ENCODE assay signal across 17 mouse cellular contexts in the genomic region with DNA sequence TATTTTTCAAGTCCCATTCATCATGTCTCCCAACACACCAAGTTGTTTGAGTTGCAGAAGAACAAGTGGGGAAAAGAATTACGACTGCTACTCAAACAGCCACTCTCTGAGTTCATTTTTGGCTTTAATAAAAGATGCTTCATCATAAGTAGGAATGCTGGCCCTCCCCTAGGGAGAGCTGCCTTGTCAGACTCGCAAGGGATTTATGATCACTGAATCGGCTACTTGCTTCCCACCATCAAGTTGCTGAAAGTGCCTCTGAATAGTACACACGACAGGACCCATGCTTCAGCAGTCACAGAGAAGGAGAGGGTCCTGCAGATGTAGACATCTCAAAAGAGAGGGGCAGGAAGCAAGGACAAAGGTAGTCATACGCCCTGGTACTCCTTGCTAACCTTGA.
DNase-seq lines count a peak whose midpoint lies in the region; ATAC-seq lines count a peak whose summit lies in the region.
"Had no signal": no experiment of that assay in that cellular context is flagged by ENCODE, and none has a peak within 500 bp of the region (broad histone marks: within the 10 kb centered on the region; RNA-seq: fewer than 3 reads in every experiment).

No protein-coding gene starts in this region.

- ATAC-seq in kidney, embryonic 14.5 days (ENCODE audit: low FRiP score, low TSS enrichment), result 0 out of 2 replicates have a peak, but pooled peaks have one; percentile 9
- no peak for ATAC-seq in kidney, embryonic 15.5 days (replicated peaks; ENCODE audit: low FRiP score)
- ATAC-seq: forebrain, embryonic 15.5 days had no signal

- H3K9me3 ChIP-seq in kidney, embryonic 14.5 days (ENCODE audit: control insufficient read depth, low read length), result no peaks in the 10 kb centered on the region
- no peaks in the 10 kb centered on the region for H3K9me3 ChIP-seq in kidney, embryonic 15.5 days (replicated peaks)
- H3K9me3 ChIP-seq: embryonic facial prominence, embryonic 15.5 days; forebrain, embryonic 15.5 days had no signal

- H3K9ac ChIP-seq in kidney, embryonic 14.5 days (ENCODE audit: low read depth, low read length), result no peak overlapping the region
- H3K9ac ChIP-seq in kidney, embryonic 15.5 days, result no peak overlapping the region
- H3K9ac ChIP-seq: embryonic facial prominence, embryonic 15.5 days; forebrain, embryonic 15.5 days; hindbrain, embryonic 14.5 days had no signal

- H3K4me1 ChIP-seq in kidney, embryonic 14.5 days (ENCODE audit: control insufficient read depth, insufficient read depth, low read length), result peaks cover 21% of the 10 kb centered on the region
- H3K4me1 ChIP-seq in kidney, embryonic 15.5 days, result peaks cover 24% of the 10 kb centered on the region

- no peak overlapping the region for H3K4me3 ChIP-seq in kidney, embryonic 14.5 days (ENCODE audit: low read length)
- no peak overlapping the region for H3K4me3 ChIP-seq in kidney, embryonic 15.5 days (replicated peaks)
- H3K4me3 ChIP-seq: embryonic facial prominence, embryonic 15.5 days; forebrain, embryonic 15.5 days had no signal

- peak; percentile 16 for DNase-seq in adrenal gland, postnatal 14 days
- no peak for DNase-seq in adrenal gland, postnatal 4 days (ENCODE audit: low spot score in 2 of 2)
- DNase-seq in kidney, adult 18-20 months, result no peak
- DNase-seq in kidney, postnatal 14 days, result peak; percentile 26
- no peak for DNase-seq in left cerebral cortex, adult 8-10 months (ENCODE audit: low spot score in 2 of 2)
- DNase-seq: cerebellum, adult 11 months; cerebellum, adult 8-10 months; cerebellum, postnatal 14 days; embryo, embryonic 11 days; gastrocnemius, postnatal 14 days; heart, postnatal 10 days; heart, postnatal 4 days had no signal

- H3K36me3 ChIP-seq in kidney, embryonic 14.5 days (ENCODE audit: control insufficient read depth, insufficient read depth, low read length), result no peaks in the 10 kb centered on the region
- H3K36me3 ChIP-seq in kidney, embryonic 15.5 days, result no peaks in the 10 kb centered on the region
- H3K36me3 ChIP-seq: embryonic facial prominence, embryonic 15.5 days; forebrain, embryonic 15.5 days had no signal

- H3K27ac ChIP-seq in kidney, embryonic 14.5 days (ENCODE audit: low read depth, low read length), result no peak overlapping the region
- H3K27ac ChIP-seq in kidney, embryonic 15.5 days, result no peak overlapping the region
- H3K27ac ChIP-seq: embryonic facial prominence, embryonic 15.5 days; forebrain, embryonic 15.5 days; hindbrain, embryonic 14.5 days had no signal

- 25% methylated on average over 5 of the region's 5 CpGs for WGBS in kidney, embryonic 14.5 days
- 25% methylated on average over 5 of the region's 5 CpGs for WGBS in kidney, embryonic 15.5 days

- H3K4me2 ChIP-seq in kidney, embryonic 14.5 days (replicated peaks; ENCODE audit: low read depth, low read length), result no peak overlapping the region
- H3K4me2 ChIP-seq in kidney, embryonic 15.5 days, result no peak overlapping the region
- H3K4me2 ChIP-seq: embryonic facial prominence, embryonic 15.5 days; forebrain, embryonic 15.5 days; hindbrain, embryonic 14.5 days had no signal

- H3K27me3 ChIP-seq in kidney, embryonic 14.5 days (ENCODE audit: control insufficient read depth, insufficient read depth, low read length), result no peaks in the 10 kb centered on the region
- H3K27me3 ChIP-seq in kidney, embryonic 15.5 days, result no peaks in the 10 kb centered on the region
- H3K27me3 ChIP-seq: embryonic facial prominence, embryonic 15.5 days; forebrain, embryonic 15.5 days had no signal

Comparison
In these comparisons a context has a peak if more than half of its experiments do, and no peak if none do; other contexts are left out.
1. DNase-seq: peak in adrenal gland, postnatal 14 days (single experiment) and kidney, postnatal 14 days (single experiment); none in adrenal gland, postnatal 4 days (0 of 2), kidney, adult 18-20 months (single experiment) and left cerebral cortex, adult 8-10 months (0 of 2).